Comparison of ENCODE assay signal across 17 mouse cellular contexts in the genomic region with DNA sequence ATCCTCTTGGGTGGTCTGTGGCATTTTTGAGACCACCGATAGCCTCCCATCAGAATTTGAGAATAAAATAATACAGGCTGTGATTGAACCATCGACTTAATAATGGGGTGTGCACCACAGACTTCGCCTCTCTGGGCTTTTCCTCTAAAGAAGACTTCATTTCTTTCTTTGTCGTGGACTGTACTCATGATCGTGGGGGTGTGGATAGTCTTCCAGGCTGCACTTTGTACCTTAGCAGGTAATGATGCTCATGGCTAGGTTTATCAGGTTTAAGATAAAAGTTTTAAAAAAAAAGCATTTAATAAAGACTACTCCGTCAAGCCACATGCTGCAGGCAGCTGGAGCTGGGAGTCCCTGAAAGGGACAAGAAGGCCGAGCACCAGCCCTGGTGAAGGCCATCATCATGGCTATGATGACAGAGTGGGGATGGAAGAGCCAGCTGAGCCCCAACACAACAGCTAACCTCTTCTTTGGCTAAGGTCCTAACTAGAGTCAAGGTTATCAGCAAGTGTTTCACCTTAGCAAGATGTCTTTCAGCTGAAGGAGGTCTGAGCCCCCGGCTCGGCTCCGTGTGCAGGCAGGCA.
DNase-seq lines count a peak whose midpoint lies in the region; ATAC-seq and TF ChIP-seq lines count a peak whose summit lies in the region.
"Had no signal": no experiment of that assay in that cellular context is flagged by ENCODE, and none has a peak within 500 bp of the region (broad histone marks: within the 10 kb centered on the region; RNA-seq: fewer than 3 reads in every experiment).

No protein-coding gene starts in this region.

- no peaks in the 10 kb centered on the region for H3K36me3 ChIP-seq in heart, embryonic 13.5 days
- H3K36me3 ChIP-seq in lung, embryonic 16.5 days (ENCODE audit: control insufficient read depth, insufficient read depth, low read length): no peaks in the 10 kb centered on the region
- H3K36me3 ChIP-seq in forebrain, embryonic 11.5 days (ENCODE audit: control insufficient read depth, insufficient read depth, low read length): no peaks in the 10 kb centered on the region
- no peaks in the 10 kb centered on the region for H3K36me3 ChIP-seq in forebrain, postnatal 0 days (ENCODE audit: insufficient read depth)
- H3K36me3 ChIP-seq: kidney, embryonic 15.5 days; liver, embryonic 12.5 days; neural tube, embryonic 15.5 days had no signal

- H3K9me3 ChIP-seq in heart, embryonic 13.5 days: no peaks in the 10 kb centered on the region
- H3K9me3 ChIP-seq in lung, embryonic 16.5 days (ENCODE audit: control insufficient read depth, low read length): no peaks in the 10 kb centered on the region
- H3K9me3 ChIP-seq in forebrain, embryonic 11.5 days (ENCODE audit: control insufficient read depth, low read length): no peaks in the 10 kb centered on the region
- H3K9me3 ChIP-seq in forebrain, postnatal 0 days (ENCODE audit: low read length): no peaks in the 10 kb centered on the region
- H3K9me3 ChIP-seq: kidney, embryonic 15.5 days; liver, embryonic 12.5 days; neural tube, embryonic 15.5 days had no signal

- H3K4me2 ChIP-seq in heart, embryonic 13.5 days: peak overlapping the region; percentile 60
- peak overlapping the region; percentile 58; the same call in 1 of the 2 replicates for H3K4me2 ChIP-seq in lung, embryonic 16.5 days (ENCODE audit: low read depth, low read length)
- no peak overlapping the region for H3K4me2 ChIP-seq in forebrain, embryonic 11.5 days (ENCODE audit: low read depth, low read length, severe bottlenecking)
- H3K4me2 ChIP-seq in forebrain, postnatal 0 days (ENCODE audit: low read depth): peak overlapping the region; percentile 45
- H3K4me2 ChIP-seq: liver, embryonic 12.5 days had no signal

- no peak for DNase-seq in heart, adult 8-10 months (ENCODE audit: low spot score)
- DNase-seq in lung, postnatal 10 days: no peak
- no peak for DNase-seq in forebrain, embryonic 11.5 days (ENCODE audit: low spot score)
- DNase-seq in forebrain, postnatal 0 days: no peak
- no peak for DNase-seq in thymus, postnatal 14 days
- no peak for DNase-seq in left cerebral cortex, adult 11 months (ENCODE audit: low spot score)
- DNase-seq: gastrocnemius, postnatal 36 days; layer of hippocampus, postnatal 36 days had no signal

- H3K9ac ChIP-seq in heart, embryonic 13.5 days: no peak overlapping the region
- H3K9ac ChIP-seq in lung, embryonic 16.5 days (ENCODE audit: low read length): no peak overlapping the region
- no peak overlapping the region for H3K9ac ChIP-seq in forebrain, embryonic 11.5 days (ENCODE audit: low read length)
- no peak overlapping the region for H3K9ac ChIP-seq in forebrain, postnatal 0 days
- H3K9ac ChIP-seq: kidney, embryonic 15.5 days; liver, embryonic 12.5 days; neural tube, embryonic 15.5 days had no signal

- H3K4me1 ChIP-seq in heart, embryonic 13.5 days: peaks cover 53% of the 10 kb centered on the region
- H3K4me1 ChIP-seq in lung, embryonic 16.5 days (replicated peaks; ENCODE audit: control insufficient read depth, insufficient read depth, low read length): peaks cover 24% of the 10 kb centered on the region
- H3K4me1 ChIP-seq in forebrain, embryonic 11.5 days (replicated peaks; ENCODE audit: control insufficient read depth, insufficient read depth, low read length): peaks cover 22% of the 10 kb centered on the region
- H3K4me1 ChIP-seq in forebrain, postnatal 0 days (ENCODE audit: insufficient read depth): no peaks in the 10 kb centered on the region
- H3K4me1 ChIP-seq: liver, embryonic 12.5 days had no signal

- H3K27ac ChIP-seq in heart, embryonic 13.5 days (replicated peaks): no peak overlapping the region; the same call in 1 of the 2 replicates
- peak overlapping the region; percentile 81 for H3K27ac ChIP-seq in lung, embryonic 16.5 days (ENCODE audit: low read length)
- H3K27ac ChIP-seq in forebrain, embryonic 11.5 days (ENCODE audit: low read depth, low read length): peak overlapping the region; percentile 12; the same call in 1 of the 2 replicates
- no peak overlapping the region for H3K27ac ChIP-seq in forebrain, postnatal 0 days (ENCODE audit: low read depth, low read length)
- H3K27ac ChIP-seq: kidney, embryonic 15.5 days; liver, embryonic 12.5 days; neural tube, embryonic 15.5 days had no signal

- H3K4me3 ChIP-seq in heart, embryonic 13.5 days: no peak overlapping the region
- no peak overlapping the region for H3K4me3 ChIP-seq in lung, embryonic 16.5 days (ENCODE audit: low read length)
- H3K4me3 ChIP-seq in forebrain, embryonic 11.5 days (ENCODE audit: low read depth, low read length): no peak overlapping the region
- H3K4me3 ChIP-seq in forebrain, postnatal 0 days (ENCODE audit: low read depth, low read length): no peak overlapping the region
- H3K4me3 ChIP-seq: erythroblast, embryonic 14.5 days; kidney, embryonic 15.5 days; liver, embryonic 12.5 days; myocyte; neural tube, embryonic 15.5 days had no signal

- WGBS in heart, embryonic 13.5 days: 53% methylated on average over 10 of the region's 10 CpGs
- WGBS in lung, embryonic 16.5 days: 49% methylated on average over 10 of the region's 10 CpGs
- 79% methylated on average over 10 of the region's 10 CpGs for WGBS in forebrain, embryonic 11.5 days
- 57% methylated on average over 10 of the region's 10 CpGs for WGBS in forebrain, postnatal 0 days

- H3K27me3 ChIP-seq in heart, embryonic 13.5 days (replicated peaks): no peaks in the 10 kb centered on the region
- no peaks in the 10 kb centered on the region for H3K27me3 ChIP-seq in lung, embryonic 16.5 days (ENCODE audit: control insufficient read depth, insufficient read depth, low read depth, low read length)
- H3K27me3 ChIP-seq in forebrain, embryonic 11.5 days (ENCODE audit: control insufficient read depth, insufficient read depth, low read length): no peaks in the 10 kb centered on the region
- H3K27me3 ChIP-seq in forebrain, postnatal 0 days (ENCODE audit: insufficient read depth, low read length): no peaks in the 10 kb centered on the region
- H3K27me3 ChIP-seq: kidney, embryonic 15.5 days; liver, embryonic 12.5 days; neural tube, embryonic 15.5 days; Patski had no signal

- no peak for ATAC-seq in heart, embryonic 13.5 days (ENCODE audit: extremely low read depth, insufficient number of reproducible peaks, low FRiP score, low TSS enrichment)
- ATAC-seq in lung, embryonic 16.5 days (ENCODE audit: low read depth): no peak
- no peak for ATAC-seq in forebrain, embryonic 11.5 days (replicated peaks; ENCODE audit: low FRiP score)
- ATAC-seq in forebrain, postnatal 0 days: no peak
- ATAC-seq: activated CD4-positive, CD25-positive, alpha-beta regulatory T cell, adult 4 months; liver, embryonic 12.5 days; Patski had no signal

- no peak for TF ChIP-seq CTCF in forebrain, postnatal 0 days (IDR thresholded peaks at IDR 0.05; ENCODE audit: low read depth)

Comparison
In these comparisons a context has a peak if more than half of its experiments do, and no peak if none do; other contexts are left out.
1. H3K27ac ChIP-seq: peak in lung, embryonic 16.5 days (single experiment) and forebrain, embryonic 11.5 days (single experiment); none in heart, embryonic 13.5 days (single experiment) and forebrain, postnatal 0 days (single experiment).